Mouse (Mus musculus): ENCODE measurements at regions not wholly inside any gene's neighbourhood (a gene's known extent, or its start where the extent isn't known, plus 50 kb on each side); places are given as distances from the start of the nearest gene placed in this dataset.
A peak's percentile ranks its signal among the peaks of the same experiment; 100 is the strongest.

GRCm38 (mm10) chr1:148934366-148934765 lies 1026.7 kb downstream of the Pla2g4a start:
- DNase-seq (ENCODE audit: extremely low read depth, low read depth, low spot score), result no peak

DNA sequence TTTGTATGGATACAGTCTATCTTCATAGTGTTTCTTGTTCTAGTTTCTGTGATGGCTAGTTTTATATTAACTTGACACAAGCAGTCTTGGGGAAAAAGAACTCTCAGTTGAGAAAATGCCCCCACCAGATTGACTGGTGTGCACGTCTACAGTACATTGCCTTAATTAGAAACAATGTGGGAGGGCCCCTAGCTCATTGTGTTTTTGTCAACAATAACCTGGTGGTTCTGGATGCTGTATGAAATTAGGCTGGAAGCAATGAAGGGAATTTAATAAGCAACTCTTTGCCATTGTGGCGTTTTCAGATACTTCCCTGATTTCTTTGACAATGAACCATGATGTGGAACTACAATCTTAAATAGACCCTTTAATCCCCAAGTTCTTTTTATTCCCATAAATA lies 1036.6 kb downstream of the Pla2g4a start:
- TF ChIP-seq POLR2A (IDR thresholded peaks at IDR 0.05; ENCODE audit: extremely low read depth, insufficient read depth, low read length) (no peak), CTCF (IDR thresholded peaks at IDR 0.05; ENCODE audit: low read depth, low read length) (no peak)
- H3K4me1 ChIP-seq (ENCODE audit: control insufficient read depth, insufficient read depth, low read length), result no peaks in the 10 kb centered on the region
- H3K4me3 ChIP-seq (ENCODE audit: insufficient read depth, low read depth, low read length), result no peak overlapping the region
- H3K27me3 ChIP-seq (ENCODE audit: control insufficient read depth, insufficient read depth, low read length), result no peaks in the 10 kb centered on the region
- H3K27ac ChIP-seq (replicated peaks; ENCODE audit: insufficient read depth, low read depth, low read length), result no peak overlapping the region
- no peaks in the 10 kb centered on the region for H3K36me3 ChIP-seq (ENCODE audit: control insufficient read depth, insufficient read depth, low read length)
- H3K9ac ChIP-seq (ENCODE audit: low read depth, low read length), result no peak overlapping the region
- no peak for DNase-seq (ENCODE audit: extremely low read depth, low read depth, low spot score)
- WGBS, result 69% methylated on average over 2 of the region's 2 CpGs
- H3K79me2 ChIP-seq (ENCODE audit: control insufficient read depth, insufficient read depth, low read length), result no peaks in the 10 kb centered on the region

More at GRCm38 (mm10) chr1:148934366-148934765, 1026.7 kb downstream of the Pla2g4a start:
- no peak overlapping the region for H3K9ac ChIP-seq (ENCODE audit: low read depth, low read length)
- whole genome bisulfite sequencing, result 83% methylated on average over 3 of the region's 3 CpGs
- no peaks in the 10 kb centered on the region for H3K36me3 ChIP-seq (ENCODE audit: control insufficient read depth, insufficient read depth, low read length)
- H3K79me2 ChIP-seq (ENCODE audit: control insufficient read depth, insufficient read depth, low read length), result no peaks in the 10 kb centered on the region
- no peak overlapping the region for H3K27ac ChIP-seq (replicated peaks; ENCODE audit: insufficient read depth, low read depth, low read length)
- TF ChIP-seq POLR2A (IDR thresholded peaks at IDR 0.05; ENCODE audit: extremely low read depth, insufficient read depth, low read length) (no peak), CTCF (IDR thresholded peaks at IDR 0.05; ENCODE audit: low read depth, low read length) (no peak)
- H3K27me3 ChIP-seq (ENCODE audit: control insufficient read depth, insufficient read depth, low read length), result no peaks in the 10 kb centered on the region
- H3K4me1 ChIP-seq (ENCODE audit: control insufficient read depth, insufficient read depth, low read length), result no peaks in the 10 kb centered on the region
- no peak overlapping the region for H3K4me3 ChIP-seq (ENCODE audit: insufficient read depth, low read depth, low read length)

DNA sequence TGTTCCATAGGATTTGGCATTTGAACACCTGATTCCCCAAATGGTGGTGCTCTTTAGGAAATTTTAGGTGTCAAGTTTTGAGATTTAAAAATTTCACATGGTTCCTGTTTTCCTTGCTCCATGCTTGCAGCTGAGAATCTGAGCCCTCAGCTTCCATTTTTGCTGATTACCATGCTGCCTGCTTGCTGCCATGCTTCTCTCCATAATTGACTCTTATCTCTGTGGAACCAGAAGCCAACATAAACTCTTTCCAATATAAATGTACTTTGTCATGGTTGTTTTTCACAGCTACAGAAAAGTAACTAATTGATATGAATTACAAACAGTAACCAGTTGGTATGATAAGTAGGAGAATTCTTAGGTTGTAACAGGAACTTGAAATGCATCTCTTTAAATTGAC lies 1044.0 kb downstream of the Pla2g4a start:
- Histone ChIP-seq H3K4me1 (ENCODE audit: control insufficient read depth, insufficient read depth, low read length) (no peaks in the 10 kb centered on the region), H3K27ac (replicated peaks; ENCODE audit: insufficient read depth, low read depth, low read length) (no peak overlapping the region), H3K4me3 (ENCODE audit: insufficient read depth, low read depth, low read length) (no peak overlapping the region), H3K9ac (ENCODE audit: low read depth, low read length) (no peak overlapping the region), H3K36me3 (ENCODE audit: control insufficient read depth, insufficient read depth, low read length) (no peaks in the 10 kb centered on the region), H3K27me3 (ENCODE audit: control insufficient read depth, insufficient read depth, low read length) (no peaks in the 10 kb centered on the region), H3K79me2 (ENCODE audit: control insufficient read depth, insufficient read depth, low read length) (no peaks in the 10 kb centered on the region)
- TF ChIP-seq CTCF (IDR thresholded peaks at IDR 0.05; ENCODE audit: low read depth, low read length) (no peak), POLR2A (IDR thresholded peaks at IDR 0.05; ENCODE audit: extremely low read depth, insufficient read depth, low read length) (no peak)
- no peak for DNase-seq (ENCODE audit: extremely low read depth, low read depth, low spot score)

GRCm38 (mm10) chr1:148912819-148913218 lies 1048.3 kb downstream of the Pla2g4a start:
- H3K79me2 ChIP-seq (ENCODE audit: control insufficient read depth, insufficient read depth, low read length), result no peaks in the 10 kb centered on the region
- no peaks in the 10 kb centered on the region for H3K36me3 ChIP-seq (ENCODE audit: control insufficient read depth, insufficient read depth, low read length)
- H3K9ac ChIP-seq (ENCODE audit: low read depth, low read length), result no peak overlapping the region
- H3K4me3 ChIP-seq (ENCODE audit: insufficient read depth, low read depth, low read length), result no peak overlapping the region
- no peak overlapping the region for H3K27ac ChIP-seq (replicated peaks; ENCODE audit: insufficient read depth, low read depth, low read length)
- no peaks in the 10 kb centered on the region for H3K27me3 ChIP-seq (ENCODE audit: control insufficient read depth, insufficient read depth, low read length)
- DNase-seq (ENCODE audit: extremely low read depth, low read depth, low spot score), result no peak
- TF ChIP-seq POLR2A (IDR thresholded peaks at IDR 0.05; ENCODE audit: extremely low read depth, insufficient read depth, low read length), result no peak
- no peak for TF ChIP-seq CTCF (IDR thresholded peaks at IDR 0.05; ENCODE audit: low read depth, low read length)
- 58% methylated on average over 1 of the region's 1 CpGs for WGBS
- no peaks in the 10 kb centered on the region for H3K4me1 ChIP-seq (ENCODE audit: control insufficient read depth, insufficient read depth, low read length)

- no peaks in the 10 kb centered on the region for H3K27me3 ChIP-seq (ENCODE audit: control insufficient read depth, insufficient read depth, low read length)
- DNase-seq (ENCODE audit: extremely low read depth, low read depth, low spot score), result peak; percentile 30
- H3K27ac ChIP-seq (replicated peaks; ENCODE audit: insufficient read depth, low read depth, low read length), result no peak overlapping the region
- H3K9ac ChIP-seq (ENCODE audit: low read depth, low read length), result no peak overlapping the region
- H3K4me3 ChIP-seq (ENCODE audit: insufficient read depth, low read depth, low read length), result no peak overlapping the region
- no peaks in the 10 kb centered on the region for H3K36me3 ChIP-seq (ENCODE audit: control insufficient read depth, insufficient read depth, low read length)
- no peaks in the 10 kb centered on the region for H3K79me2 ChIP-seq (ENCODE audit: control insufficient read depth, insufficient read depth, low read length)
- no peak for TF ChIP-seq POLR2A (IDR thresholded peaks at IDR 0.05; ENCODE audit: extremely low read depth, insufficient read depth, low read length)
- no peak for TF ChIP-seq CTCF (IDR thresholded peaks at IDR 0.05; ENCODE audit: low read depth, low read length)
- no peaks in the 10 kb centered on the region for H3K4me1 ChIP-seq (ENCODE audit: control insufficient read depth, insufficient read depth, low read length)
These were observed 1057.0 kb downstream of the Pla2g4a start for GRCm38 (mm10) chr1:148904067-148904466.

- no peaks in the 10 kb centered on the region for H3K27me3 ChIP-seq (ENCODE audit: control insufficient read depth, insufficient read depth, low read length)
- H3K27ac ChIP-seq (replicated peaks; ENCODE audit: insufficient read depth, low read depth, low read length), result no peak overlapping the region
- H3K36me3 ChIP-seq (ENCODE audit: control insufficient read depth, insufficient read depth, low read length), result no peaks in the 10 kb centered on the region
- DNase-seq (ENCODE audit: extremely low read depth, low read depth, low spot score), result peak; percentile 40
- no peaks in the 10 kb centered on the region for H3K4me1 ChIP-seq (ENCODE audit: control insufficient read depth, insufficient read depth, low read length)
- H3K4me3 ChIP-seq (ENCODE audit: insufficient read depth, low read depth, low read length), result no peak overlapping the region
- no peak for TF ChIP-seq CTCF (IDR thresholded peaks at IDR 0.05; ENCODE audit: low read depth, low read length)
- TF ChIP-seq POLR2A (IDR thresholded peaks at IDR 0.05; ENCODE audit: extremely low read depth, insufficient read depth, low read length), result no peak
- no peak overlapping the region for H3K9ac ChIP-seq (ENCODE audit: low read depth, low read length)
- H3K79me2 ChIP-seq (ENCODE audit: control insufficient read depth, insufficient read depth, low read length), result no peaks in the 10 kb centered on the region
These were observed 1058.0 kb downstream of the Pla2g4a start for GRCm38 (mm10) chr1:148903093-148903492.
